Mouse (Mus musculus) retina, postnatal 7 days (tissue): ENCODE measurements around the gene St3gal6.

ENCODE experiments used
- DNase-seq: peaks from one replicate; pipeline ENCODE4 v3.0.0-alpha.2; 2012; ENCODE audit warnings: low read depth, low spot score

St3gal6 gene

DNA sequence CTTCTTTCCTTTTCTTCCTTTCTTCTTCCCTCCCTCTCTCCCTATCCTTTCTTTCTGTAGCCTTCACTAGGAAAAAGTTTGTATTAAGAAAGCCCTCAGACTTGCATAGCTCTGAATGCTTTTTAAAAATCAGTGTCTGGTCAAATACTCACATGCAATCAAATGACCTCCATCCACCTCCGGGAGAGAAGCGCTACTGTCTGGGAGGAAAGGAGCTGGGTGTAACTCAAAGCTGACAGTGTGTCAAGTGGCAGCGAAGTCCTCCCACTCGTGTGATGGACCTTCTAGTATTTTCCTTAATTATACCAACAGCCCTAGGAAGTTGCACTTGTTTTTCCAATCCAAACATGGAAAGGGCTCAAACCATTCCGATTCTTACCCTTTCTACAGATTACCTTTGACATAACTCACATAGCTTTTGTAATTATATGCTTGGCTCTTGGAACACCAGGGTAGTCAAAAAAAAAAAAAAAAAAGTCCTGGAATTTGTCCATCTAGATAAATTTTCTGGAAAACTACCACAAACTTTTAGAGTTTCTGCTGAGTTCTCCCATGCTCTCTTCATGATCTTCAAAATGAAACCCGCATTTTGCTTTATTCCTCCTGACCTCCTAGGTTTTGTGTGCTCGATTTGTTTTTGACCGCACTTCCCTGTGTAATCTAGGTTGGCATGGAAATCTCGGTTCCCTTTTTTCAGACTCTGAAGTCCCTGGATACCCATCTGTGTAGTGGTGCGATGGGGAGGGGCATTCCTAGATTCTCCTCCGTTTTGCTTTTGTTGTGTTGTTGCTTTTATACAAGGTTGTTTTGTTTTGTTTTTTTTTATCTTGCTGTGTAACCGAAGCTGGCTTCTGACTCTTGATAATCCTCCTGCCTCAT lies at the start of gene St3gal6:
St3gal6 (minus strand) TSS at position 272 of the 879 bp plus-strand sequence.
- no peak for DNase-seq

- DNase-seq, result no peak
These were observed 46.7 kb upstream of the St3gal6 start for GRCm38 (mm10) chr16:58570694-58571264.

DNA sequence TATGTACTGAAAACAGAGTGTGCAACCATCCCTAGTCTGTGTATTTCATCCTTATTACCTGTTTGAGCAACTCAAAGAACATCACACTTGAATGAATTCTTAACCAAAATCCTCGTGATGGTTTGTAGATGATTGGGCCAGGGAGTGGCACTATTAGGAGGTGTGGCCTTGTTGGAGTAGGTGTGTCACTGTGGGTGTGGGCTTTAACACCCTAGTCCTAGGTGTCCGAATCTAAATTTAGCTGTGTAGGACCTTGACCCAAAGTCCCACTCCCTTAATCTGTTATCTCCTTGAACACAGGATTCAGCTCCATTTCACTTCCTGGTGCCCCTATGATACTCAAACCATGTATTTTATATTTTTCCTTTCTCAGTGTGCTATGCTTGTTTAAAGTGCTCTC lies 37.2 kb upstream of the St3gal6 start:
- no peak for DNase-seq

- no peak for DNase-seq
These were observed 32.2 kb upstream of the St3gal6 start for GRCm38 (mm10) chr16:58556067-58556830.

DNA sequence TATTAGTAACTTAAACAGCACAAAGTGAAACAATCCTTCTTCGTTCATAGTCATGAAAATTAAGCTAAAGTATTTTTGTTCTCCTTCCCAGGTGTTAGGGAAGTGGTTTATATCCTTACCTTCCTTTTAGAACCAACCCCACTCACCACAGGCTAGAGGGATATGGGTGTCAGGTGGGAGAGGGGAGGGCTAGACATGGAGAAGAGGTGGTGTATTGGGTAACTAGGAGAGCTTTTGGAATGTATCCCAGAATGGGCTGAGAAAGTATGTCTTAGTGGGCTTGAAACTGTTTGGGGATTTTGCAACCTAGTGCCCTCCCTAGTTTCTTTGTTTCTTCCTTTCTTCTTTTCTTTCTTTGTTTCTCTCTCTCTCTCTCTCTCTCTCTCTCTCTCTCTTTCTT lies 30.6 kb upstream of the St3gal6 start:
- no peak for DNase-seq

DNA sequence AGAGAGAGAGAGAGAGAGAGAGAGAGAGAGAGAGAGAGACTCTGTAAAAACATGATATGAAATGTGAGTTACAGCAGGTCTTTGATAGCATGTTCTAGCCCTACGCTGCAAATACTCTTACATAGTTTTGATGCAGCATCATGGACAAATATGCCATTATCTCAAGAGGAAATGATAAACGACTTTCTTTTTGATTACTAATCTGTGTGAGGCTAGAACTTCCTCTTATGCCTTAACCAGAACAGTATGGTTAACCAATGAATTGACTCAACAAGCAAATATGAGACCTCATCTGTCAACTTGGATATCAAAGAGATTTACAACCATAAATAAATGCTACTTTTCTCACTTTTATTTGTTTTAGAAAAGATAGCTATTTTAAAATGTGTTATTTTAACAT lies 24.0 kb upstream of the St3gal6 start:
- no peak for DNase-seq

DNA sequence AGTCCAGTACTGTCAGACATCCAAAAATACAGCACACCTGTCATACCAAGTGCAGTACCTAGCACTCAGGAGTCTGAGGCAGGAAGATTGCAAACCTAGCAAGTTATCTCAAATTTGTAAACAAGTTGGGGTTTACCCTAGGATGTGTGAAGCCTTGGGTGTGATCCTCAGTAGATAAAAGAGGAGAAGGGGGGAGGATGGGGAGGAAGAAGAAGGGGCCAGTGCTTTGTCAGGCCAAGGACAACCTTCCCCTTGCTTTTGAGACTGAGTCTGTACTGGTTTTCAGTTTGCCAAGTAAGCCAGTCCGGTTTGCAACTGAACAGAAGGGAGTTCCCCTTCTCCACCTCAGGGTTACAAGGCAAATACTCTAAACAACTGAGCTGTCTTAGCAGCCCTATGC lies 22.1 kb upstream of the St3gal6 start:
- no peak for DNase-seq

GRCm38 (mm10) chr16:58539490-58539889 lies 15.4 kb upstream of the St3gal6 start:
- DNase-seq, result no peak

DNA sequence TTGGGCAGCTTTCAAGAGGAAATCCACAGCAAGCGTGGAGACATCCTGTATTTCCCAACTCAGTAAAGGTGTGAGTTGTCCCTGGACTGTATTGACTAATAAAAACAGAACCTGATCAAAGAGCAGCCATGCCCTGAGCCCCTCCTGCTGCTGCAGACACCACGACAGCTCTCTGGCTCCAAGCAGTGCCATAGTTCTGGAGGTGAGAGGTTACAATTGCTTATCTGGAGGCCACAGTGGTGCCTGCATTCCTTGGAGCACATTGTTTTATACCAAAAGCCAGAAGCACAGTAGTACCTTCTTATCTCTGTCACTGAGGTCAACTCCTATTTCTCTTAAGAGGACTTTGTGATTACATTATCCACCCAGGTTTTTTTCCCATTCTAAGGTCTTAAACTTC lies 15.0 kb upstream of the St3gal6 start:
- DNase-seq, result no peak

- no peak for DNase-seq
These were observed 12.0 kb upstream of the St3gal6 start for GRCm38 (mm10) chr16:58536076-58536475.

DNA sequence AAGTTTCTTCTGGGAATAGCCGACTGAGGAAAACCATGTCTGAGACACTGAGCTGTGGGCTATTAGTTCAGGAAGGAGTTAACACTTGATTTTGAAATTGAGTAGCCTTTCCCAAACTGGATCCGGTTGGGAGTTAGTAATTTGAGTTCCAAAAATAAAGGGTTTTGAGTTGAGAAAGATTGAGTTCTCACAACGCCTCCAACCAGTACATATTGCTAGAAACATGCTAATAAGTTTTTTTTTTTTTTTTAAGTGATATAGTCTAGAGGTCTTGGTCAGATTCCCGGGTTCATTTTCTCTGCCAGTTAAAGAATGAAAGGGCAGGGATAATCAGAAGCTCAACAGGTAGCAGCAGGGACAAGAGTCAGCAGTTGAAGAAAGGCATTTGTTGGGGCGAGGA lies 11.2 kb upstream of the St3gal6 start:
- no peak for DNase-seq

DNA sequence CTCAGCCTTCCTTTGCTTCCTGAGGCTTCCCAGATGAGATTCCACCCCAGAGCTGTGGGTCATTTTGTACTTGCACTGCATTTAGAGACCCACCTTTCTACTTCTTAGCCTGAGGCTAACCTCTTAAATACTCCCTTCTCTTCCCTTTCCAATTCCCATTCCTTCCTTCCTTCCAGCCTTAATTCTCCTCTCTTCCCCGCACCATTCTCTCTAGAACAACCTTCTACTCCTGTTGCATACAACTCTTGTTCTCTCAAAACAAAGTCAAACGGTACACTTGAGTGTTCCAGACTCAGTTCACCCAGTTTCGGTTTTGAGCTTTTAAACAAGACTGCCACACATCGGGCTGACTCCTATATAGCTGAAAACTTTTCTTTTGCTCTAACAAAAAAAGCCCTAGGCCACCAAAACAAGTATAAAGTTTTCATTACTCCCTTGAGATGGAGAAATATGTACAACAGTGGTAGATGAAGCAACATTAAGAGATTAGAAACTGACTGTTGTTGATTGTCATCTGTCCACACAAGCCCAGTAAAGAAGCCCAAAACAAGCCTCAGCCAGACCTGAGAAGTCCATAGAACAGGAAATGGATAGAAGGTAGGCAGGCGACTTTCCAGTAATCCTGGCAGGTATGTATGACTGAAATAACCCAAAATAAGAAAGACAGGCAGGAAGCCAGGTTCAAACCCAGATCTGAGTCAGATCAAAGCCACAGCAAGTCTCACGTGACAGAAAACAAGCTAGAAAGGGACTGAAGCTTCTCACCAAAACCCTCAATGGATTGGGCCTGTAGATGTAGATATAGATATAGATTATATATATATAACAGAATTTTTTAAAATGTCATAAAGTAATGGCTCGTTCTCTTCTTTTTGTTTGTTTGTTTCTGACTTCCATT lies 10.5 kb upstream of the St3gal6 start:
- DNase-seq, result no peak

DNA sequence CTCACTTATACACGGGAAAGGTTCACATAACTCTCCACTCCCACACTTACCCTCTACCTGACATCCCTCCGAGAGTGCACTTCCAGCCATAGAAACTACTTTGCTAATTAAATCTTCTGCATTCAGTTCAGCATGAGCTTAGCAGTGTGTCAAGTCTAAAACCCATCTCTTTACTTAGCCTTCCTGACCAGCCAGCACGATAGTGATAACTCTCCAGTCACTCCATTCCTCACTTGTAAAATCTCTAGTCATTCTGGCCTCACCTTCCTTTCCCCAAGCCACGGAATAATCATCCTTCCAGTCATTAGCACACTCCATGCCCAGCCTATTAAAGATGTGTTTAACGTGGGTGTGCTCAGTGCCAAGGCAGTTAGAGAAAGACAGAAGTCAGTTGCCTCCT lies 9.7 kb upstream of the St3gal6 start:
- DNase-seq, result no peak

GRCm38 (mm10) chr16:58533254-58533653 lies 9.2 kb upstream of the St3gal6 start:
- DNase-seq, result no peak

DNA sequence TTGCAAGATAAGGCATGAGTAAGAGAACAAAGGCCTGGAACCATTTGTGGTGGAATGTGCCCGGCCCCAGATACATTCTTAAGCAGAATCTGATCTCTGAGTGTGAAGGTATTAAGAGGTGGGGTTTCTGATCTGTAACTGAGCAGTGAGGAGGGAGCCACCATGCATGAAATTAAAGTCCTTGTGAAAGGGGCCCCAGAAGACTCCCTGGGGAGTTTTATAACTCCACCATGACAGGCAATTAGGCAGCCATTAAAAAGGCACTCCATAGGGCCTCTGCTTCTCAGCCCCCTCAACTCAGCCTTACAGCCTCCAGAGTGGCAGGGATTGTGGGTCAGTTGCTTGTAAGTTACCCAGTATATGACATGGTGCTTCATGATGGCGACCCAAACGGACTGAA lies 8.5 kb upstream of the St3gal6 start:
- DNase-seq, result no peak

GRCm38 (mm10) chr16:58527817-58528216 lies 3.8 kb upstream of the St3gal6 start:
- DNase-seq, result no peak

GRCm38 (mm10) chr16:58526729-58527128 lies 2.7 kb upstream of the St3gal6 start:
- no peak for DNase-seq

- no peak for DNase-seq
These were observed 1.8 kb upstream of the St3gal6 start for GRCm38 (mm10) chr16:58525832-58526231.

DNA sequence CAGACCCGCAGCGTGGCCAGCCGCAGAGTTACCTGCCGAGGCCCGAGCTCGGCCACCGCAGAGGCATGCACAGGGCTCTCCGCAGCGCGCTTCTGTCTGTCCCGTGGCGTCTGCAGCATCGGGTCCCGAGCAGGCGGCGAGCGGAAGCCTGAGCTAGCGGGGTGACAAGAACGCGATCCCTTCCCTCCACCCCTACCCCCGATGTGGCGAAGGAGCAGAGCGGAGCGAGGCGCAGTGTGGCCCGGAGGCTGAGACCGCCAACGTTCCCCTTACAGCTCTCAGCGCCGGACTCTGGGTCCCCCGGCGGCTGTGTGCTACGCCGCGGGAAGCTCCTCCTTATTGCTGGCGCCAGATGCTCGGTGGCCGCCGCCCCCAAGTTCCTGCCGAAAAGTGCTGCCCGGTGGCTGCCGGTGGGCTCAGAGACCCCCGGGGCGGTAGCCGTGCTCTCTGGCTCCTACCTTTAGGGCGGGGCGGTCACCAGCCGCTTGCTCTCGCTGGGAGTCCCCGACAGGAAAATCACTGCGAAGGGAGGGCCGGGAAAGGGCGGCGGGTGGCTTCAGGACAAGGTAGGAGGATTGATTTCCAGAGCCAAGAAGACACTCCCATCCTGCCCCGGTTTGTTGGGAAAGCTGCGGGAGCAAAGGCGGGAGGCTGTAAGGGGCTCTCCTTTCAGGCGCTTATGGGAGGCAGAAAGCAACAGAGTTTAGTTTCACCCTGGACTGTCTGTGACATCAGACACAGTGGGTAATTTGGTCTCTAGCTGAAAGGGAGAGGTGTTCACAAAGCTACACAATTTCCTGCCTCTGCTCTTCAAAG lies 791 bp downstream of the St3gal6 start:
- DNase-seq, result no peak

DNA sequence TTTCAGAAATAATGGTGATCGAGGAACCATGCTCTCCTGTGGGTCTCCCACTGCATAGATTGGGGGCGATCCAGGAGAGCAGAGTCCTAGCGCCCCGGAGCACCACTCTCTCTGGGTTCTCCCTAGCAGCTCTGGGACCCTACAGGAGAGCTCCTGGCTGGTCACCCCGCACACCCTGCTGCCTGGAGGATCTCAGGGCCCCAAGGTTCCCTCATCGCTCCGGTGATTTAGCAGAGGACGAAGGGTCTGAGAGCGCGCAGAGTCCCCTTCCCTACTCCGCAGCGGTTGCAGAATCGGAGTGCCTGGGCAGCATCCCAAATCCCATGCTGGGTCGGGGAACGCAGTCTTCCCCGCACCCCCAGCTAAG lies 1.4 kb downstream of the St3gal6 start:
- DNase-seq, result no peak

- DNase-seq, result no peak
These were observed 2.1 kb downstream of the St3gal6 start for GRCm38 (mm10) chr16:58521900-58522299.
